Mouse (Mus musculus) heart, adult 2 months (tissue): ENCODE data around the gene Layn.
A peak's percentile ranks its signal among the peaks of the same experiment; 100 is the strongest.

Source experiments
- CTCF ChIP-seq: fragments of 200-600 bp; IDR thresholded peaks from 2 replicates; pipeline ENCODE4 v1.8.1; 2022; ENCODE audit warnings: antibody characterized with exemption, mild to moderate bottlenecking, moderate library complexity
- EP300 ChIP-seq: fragments of 200-500 bp; IDR thresholded peaks from 2 replicates; pipeline ENCODE4 v1.6.1; 2011; ENCODE audit warnings: low read depth, low read length, control low read depth; ENCODE audit not compliant: insufficient read depth
- POLR2A ChIP-seq: fragments of 200-500 bp; IDR thresholded peaks from 2 replicates; pipeline ENCODE4 v1.6.1; 2011; ENCODE audit warnings: mild to moderate bottlenecking, low read depth, low read length, control low read depth; ENCODE audit not compliant: insufficient read depth

DNA sequence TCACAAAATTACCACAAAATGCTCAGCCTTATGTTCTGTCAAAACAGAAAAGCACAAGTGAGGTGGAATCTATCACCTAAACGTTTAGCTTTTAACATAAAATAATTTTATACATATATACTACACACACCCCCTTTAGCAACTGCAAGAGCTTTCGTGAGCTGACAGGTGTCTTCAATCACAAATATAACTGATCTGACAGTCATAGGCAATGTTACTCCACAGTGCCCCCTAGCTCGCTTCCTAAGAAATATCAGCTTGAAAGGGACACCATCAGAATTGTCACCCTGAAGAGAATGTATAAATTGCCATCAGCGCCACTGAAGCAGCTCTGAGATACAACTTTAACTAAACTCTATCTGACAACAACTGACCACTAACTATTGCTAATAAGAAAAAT, 70.0 kb downstream of the Layn start:
- TF ChIP-seq EP300 (no peak), CTCF (peak; percentile 93), POLR2A (no peak)
